Mouse (Mus musculus): ENCODE results near the gene Nfrkb.

- no peak for TF ChIP-seq CTCF (IDR thresholded peaks at IDR 0.05; ENCODE audit: borderline replicate concordance, extremely low read depth, insufficient read depth, insufficient read length)
- TF ChIP-seq POLR2A (IDR thresholded peaks at IDR 0.05; ENCODE audit: borderline replicate concordance, extremely low read depth, insufficient read depth, insufficient read length, poor library complexity, severe bottlenecking), result no peak
Observed at GRCm38 (mm10) chr9:31438834-31439233, 52.8 kb downstream of the Nfrkb start.

All from brain, embryonic 14.5 days (tissue).